8 mouse cellular contexts compared by ENCODE assay signal in the genomic region with DNA sequence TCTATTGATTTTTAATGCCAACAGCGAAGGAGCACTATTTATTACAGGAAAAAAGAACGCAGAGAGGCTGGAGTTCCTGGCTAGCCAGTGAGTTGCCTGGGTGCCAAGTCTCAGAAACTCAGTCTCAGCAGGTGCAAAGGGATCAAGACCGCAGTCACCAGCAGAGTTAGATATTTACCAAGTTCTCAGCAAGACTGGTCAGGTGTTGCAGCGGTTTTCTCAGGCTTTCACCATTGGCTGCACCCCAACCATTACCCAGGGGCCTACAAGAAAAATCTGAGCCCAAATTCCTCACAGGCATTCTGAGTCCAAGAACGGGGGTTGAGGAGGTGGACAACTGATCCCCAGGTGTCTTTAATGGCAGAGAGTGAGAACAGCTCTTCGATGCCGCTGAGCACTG. TPM values are rescaled to one million over a fixed set of nuclear protein-coding genes. Genes with fewer than 3 reads are reported as not detected.
A peak's percentile ranks its signal among the peaks of the same experiment; 100 is the strongest.
DNase-seq lines count a peak whose midpoint lies in the region; ATAC-seq and TF ChIP-seq lines count a peak whose summit lies in the region.

No protein-coding gene starts in this region.

- no peak overlapping the region for H3K27ac ChIP-seq in embryonic facial prominence, embryonic 10.5 days (replicated peaks)
- H3K27ac ChIP-seq in liver, embryonic 14.5 days, result no peak overlapping the region

- ATAC-seq in megakaryocyte, adult 5-6 weeks (ENCODE audit: poor library complexity, severe bottlenecking), result no peak
- no peak for ATAC-seq in liver, embryonic 14.5 days (ENCODE audit: insufficient read depth)

- no peak overlapping the region for H3K9ac ChIP-seq in liver, embryonic 14.5 days (replicated peaks)

- peak; percentile 16 for DNase-seq in embryonic facial prominence, embryonic 10.5 days (ENCODE audit: low spot score)
- peak; percentile 29 for DNase-seq in induced T-regulatory cell, adult 2 months (ENCODE audit: low read depth)
- DNase-seq in liver, embryonic 14.5 days (ENCODE audit: low read depth in 3 of 3, low spot score in 3 of 3), result no peak
- peak; percentile 16 for DNase-seq in splenic B cell, adult 2 months (ENCODE audit: low read depth, low spot score)
- no peak for DNase-seq in adipocyte (ENCODE audit: low spot score)
- no peak for DNase-seq in embryo, embryonic 11 days

- peak overlapping the region; percentile 95 for H3K4me3 ChIP-seq in megakaryocyte, embryonic 14.5 days (replicated peaks)
- H3K4me3 ChIP-seq in embryonic facial prominence, embryonic 10.5 days, result peak overlapping the region; percentile 76
- peak overlapping the region; percentile 58 for H3K4me3 ChIP-seq in liver, embryonic 14.5 days (ENCODE audit: insufficient read depth in 1 of 2, low read depth in 2 of 2, low read length in 2 of 2)

- no peaks in the 10 kb centered on the region for H3K27me3 ChIP-seq in megakaryocyte, embryonic 14.5 days (replicated peaks)
- H3K27me3 ChIP-seq in embryonic facial prominence, embryonic 10.5 days (replicated peaks; ENCODE audit: low read depth, poor library complexity, severe bottlenecking), result peaks cover 36% of the 10 kb centered on the region
- H3K27me3 ChIP-seq in liver, embryonic 14.5 days (ENCODE audit: control insufficient read depth, insufficient read depth, low read length), result no peaks in the 10 kb centered on the region; the same call in 1 of the 2 replicates
- no peaks in the 10 kb centered on the region for H3K27me3 ChIP-seq in splenic B cell, adult 2 months (ENCODE audit: control insufficient read depth, insufficient read depth, low read length, poor library complexity, severe bottlenecking)

- peaks cover 7% of the 10 kb centered on the region for H3K36me3 ChIP-seq in megakaryocyte, embryonic 14.5 days (replicated peaks; ENCODE audit: low read length)
- no peaks in the 10 kb centered on the region for H3K36me3 ChIP-seq in embryonic facial prominence, embryonic 10.5 days (replicated peaks)
- H3K36me3 ChIP-seq in liver, embryonic 14.5 days (replicated peaks; ENCODE audit: control insufficient read depth, insufficient read depth, low read depth), result no peaks in the 10 kb centered on the region
- H3K36me3 ChIP-seq in splenic B cell, adult 2 months (ENCODE audit: control insufficient read depth, insufficient read depth, low read length, poor library complexity, severe bottlenecking), result no peaks in the 10 kb centered on the region

- no peak for TF ChIP-seq CTCF in liver, embryonic 14.5 days (IDR thresholded peaks at IDR 0.05; ENCODE audit: low read depth)

- H3K9me3 ChIP-seq in megakaryocyte, embryonic 14.5 days, result no peaks in the 10 kb centered on the region
- no peaks in the 10 kb centered on the region for H3K9me3 ChIP-seq in embryonic facial prominence, embryonic 10.5 days
- H3K9me3 ChIP-seq in liver, embryonic 14.5 days (ENCODE audit: control insufficient read depth, low read length), result no peaks in the 10 kb centered on the region

- peaks cover 46% of the 10 kb centered on the region for H3K4me1 ChIP-seq in megakaryocyte, embryonic 14.5 days
- peaks cover 19% of the 10 kb centered on the region for H3K4me1 ChIP-seq in embryonic facial prominence, embryonic 10.5 days
- H3K4me1 ChIP-seq in liver, embryonic 14.5 days (replicated peaks; ENCODE audit: control insufficient read depth in 2 of 2, insufficient read depth in 2 of 2, low read length in 1 of 2), result peaks cover 4 to 11% of the 10 kb centered on the region in 2 experiments; a peak in 3 of 4 replicates

- H3K4me2 ChIP-seq in liver, embryonic 14.5 days (ENCODE audit: low read depth), result peak overlapping the region; percentile 95

- 15% methylated on average over 7 of the region's 7 CpGs for WGBS in embryonic facial prominence, embryonic 10.5 days
- WGBS in liver, embryonic 14.5 days (ENCODE audit: insufficient replicate concordance), result 43% methylated on average over 7 of the region's 7 CpGs

- TF ChIP-seq EP300 in liver, embryonic 14.5 days (IDR thresholded peaks at IDR 0.05; ENCODE audit: low read depth), result no peak

RNA-seq across cellular contexts. Expression of gene Aph1c, which starts 0.7 kb away (rescaled TPM):
- polyA plus RNA-seq in megakaryocyte, embryonic 14.5 days (2012; ENCODE audit: insufficient read depth, low replicate concordance), result 1.2 TPM in 1 of 2 replicates, not detected in the other
- 25.0 and 31.4 TPM in 2 replicates for total RNA-seq in megakaryocyte, adult 5-6 weeks (2015)
- total RNA-seq in megakaryocyte, adult 5-6 weeks (2017), result 8.4 and 9.6 TPM in 2 replicates
- 1.7 and 1.8 TPM in 2 replicates for polyA plus RNA-seq in embryonic facial prominence, embryonic 10.5 days (2016; fragmentation: Nextera tagmentation; extraction: Ambion mirVana)
- 0.77 and 0.80 TPM in 2 replicates for polyA plus RNA-seq in liver, embryonic 14.5 days (2012; rRNA removed)
- polyA plus RNA-seq in liver, embryonic 14.5 days (2014; fragmentation: Nextera tagmentation; extraction: Ambion mirVana), result 2.4 and 2.5 TPM in 2 replicates

RNA-seq across cellular contexts. Expression of gene Gm10647, which starts 37.0 kb away (rescaled TPM):
- polyA plus RNA-seq in megakaryocyte, embryonic 14.5 days (2012; ENCODE audit: insufficient read depth, low replicate concordance), result not detected in 2 replicates
- 0.22 TPM in 1 of 2 replicates, not detected in the other for total RNA-seq in megakaryocyte, adult 5-6 weeks (2015)
- total RNA-seq in megakaryocyte, adult 5-6 weeks (2017), result 0.48 TPM in 1 of 2 replicates, not detected in the other
- 0.57 and 0.62 TPM in 2 replicates for polyA plus RNA-seq in embryonic facial prominence, embryonic 10.5 days (2016; fragmentation: Nextera tagmentation; extraction: Ambion mirVana)
- polyA plus RNA-seq in liver, embryonic 14.5 days (2012; rRNA removed), result 0.05 and 0.06 TPM in 2 replicates
- 0.08 and 0.11 TPM in 2 replicates for polyA plus RNA-seq in liver, embryonic 14.5 days (2014; fragmentation: Nextera tagmentation; extraction: Ambion mirVana)

RNA-seq across cellular contexts. Expression of gene Aph1b, which starts 38.6 kb away (rescaled TPM):
- polyA plus RNA-seq in megakaryocyte, embryonic 14.5 days (2012; ENCODE audit: insufficient read depth, low replicate concordance), result 0.17 TPM in 1 of 2 replicates, not detected in the other
- 9.7 and 10.6 TPM in 2 replicates for total RNA-seq in megakaryocyte, adult 5-6 weeks (2015)
- 7.0 and 7.8 TPM in 2 replicates for total RNA-seq in megakaryocyte, adult 5-6 weeks (2017)
- polyA plus RNA-seq in embryonic facial prominence, embryonic 10.5 days (2016; fragmentation: Nextera tagmentation; extraction: Ambion mirVana), result 9.5 and 9.6 TPM in 2 replicates
- polyA plus RNA-seq in liver, embryonic 14.5 days (2012; rRNA removed), result 0.32 and 0.46 TPM in 2 replicates
- 1.3 and 1.5 TPM in 2 replicates for polyA plus RNA-seq in liver, embryonic 14.5 days (2014; fragmentation: Nextera tagmentation; extraction: Ambion mirVana)

Comparison
In these comparisons a context has a peak if more than half of its experiments do, and no peak if none do; other contexts are left out.
1. DNase-seq: peak in embryonic facial prominence, embryonic 10.5 days (single experiment), induced T-regulatory cell, adult 2 months (single experiment) and splenic B cell, adult 2 months (single experiment); none in liver, embryonic 14.5 days (0 of 3), adipocyte (single experiment) and embryo, embryonic 11 days (single experiment).
2. Peak in every context shown above with its lines, with median percentiles within 50 percentile points of each other: H3K4me3 ChIP-seq.